Mouse (Mus musculus) CH12.LX (cell line): ENCODE results near the gene Lpar5. TPM values are rescaled to one million over a fixed set of nuclear protein-coding genes. Genes with fewer than 3 reads are reported as not detected.

Source experiments
- DNase-seq: peaks from one replicate; pipeline ENCODE4 v3.0.0-alpha.2; 2013; ENCODE audit errors: extremely low read depth
- H3K27ac ChIP-seq: 2 replicates; pipeline ENCODE4 v1.5.1; 2012; ENCODE audit warnings: low read depth, mild to moderate bottlenecking, control low read depth, moderate library complexity; ENCODE audit not compliant: insufficient read depth
- H3K27me3 ChIP-seq: replicated peaks from 2 replicates; pipeline ENCODE3; 2012; ENCODE audit warnings: inconsistent platforms
- H3K36me3 ChIP-seq, 2 experiments: replicated peaks in 1 of 2; 2 replicates each; pipeline versions ENCODE3 to v1.6.1; 2012; ENCODE audit warnings: inconsistent platforms in 1 of 2, low read length in 1 of 2, mild to moderate bottlenecking in 1 of 2, mixed read lengths in 1 of 2, moderate library complexity in 1 of 2; ENCODE audit not compliant: control insufficient read depth in 1 of 2, insufficient read depth in 1 of 2
- H3K4me1 ChIP-seq, 2 experiments: 2 replicates each; pipeline ENCODE4 v1.6.1; 2012; ENCODE audit warnings: inconsistent platforms in 1 of 2, moderate library complexity in 1 of 2; ENCODE audit not compliant: insufficient read depth in 2 of 2, control insufficient read depth in 1 of 2
- H3K4me2 ChIP-seq: 2 replicates; pipeline ENCODE4 v1.6.1; 2012; ENCODE audit warnings: low read depth, mild to moderate bottlenecking, control low read depth; ENCODE audit not compliant: poor library complexity, insufficient read depth, severe bottlenecking
- H3K4me3 ChIP-seq, 3 experiments: fragments of 150-350 bp in 1 of 3; sonication (generic) in 1 of 3; replicated peaks in 1 of 3; 2 replicates each; pipeline versions ENCODE3 to v1.5.1; 2011 to 2012; ENCODE audit warnings: low read depth in 2 of 3, low read length in 2 of 3, mild to moderate bottlenecking in 2 of 3, moderate library complexity in 2 of 3, control low read depth in 1 of 3, improper control_type of control experiment in 1 of 3, inconsistent platforms in 1 of 3, mixed read lengths in 1 of 3; ENCODE audit not compliant: poor library complexity in 1 of 3
- H3K79me2 ChIP-seq: replicated peaks from 2 replicates; pipeline ENCODE4 v1.6.1; 2012; ENCODE audit warnings: mild to moderate bottlenecking, moderate library complexity; ENCODE audit not compliant: control insufficient read depth, poor library complexity, insufficient read depth, severe bottlenecking; ENCODE audit errors: extremely low read depth
- H3K9ac ChIP-seq: 2 replicates; pipeline ENCODE4 v1.6.1; 2012; ENCODE audit warnings: low read depth, mild to moderate bottlenecking, control low read depth, moderate library complexity; ENCODE audit not compliant: insufficient read depth
- H3K9me3 ChIP-seq: replicated peaks from 2 replicates; pipeline ENCODE3; 2012; ENCODE audit warnings: low read length, inconsistent platforms, mixed read lengths
- CHD1 ChIP-seq: IDR thresholded peaks from 2 replicates; pipeline ENCODE4 v1.6.1; 2012; ENCODE audit warnings: low read depth, low read length, improper control_type of control experiment, inconsistent platforms
- CTCF ChIP-seq, 2 experiments: IDR thresholded peaks in 1 of 2; conservative IDR thresholded peaks in 1 of 2; 2 replicates each; pipeline ENCODE4 v1.5.1; 2011 to 2012; ENCODE audit warnings: low read depth in 2 of 2, low read length in 2 of 2, improper control_type of control experiment in 1 of 2, inconsistent platforms in 1 of 2, mild to moderate bottlenecking in 1 of 2, moderate library complexity in 1 of 2
- E2F4 ChIP-seq: IDR thresholded peaks from 2 replicates; pipeline ENCODE4 v1.6.1; 2011; ENCODE audit warnings: low read depth, low read length, improper control_type of control experiment; ENCODE audit not compliant: insufficient replicate concordance
- ELF1 ChIP-seq: IDR thresholded peaks from 2 replicates; pipeline ENCODE4 v1.6.1; 2014; ENCODE audit warnings: low read depth, mild to moderate bottlenecking, inconsistent platforms, low read length, improper control_type of control experiment
- ETS1 ChIP-seq: conservative IDR thresholded peaks from 2 replicates; pipeline ENCODE4 v1.6.1; 2012; ENCODE audit warnings: low read depth, mild to moderate bottlenecking, inconsistent platforms, low read length, improper control_type of control experiment, moderate library complexity
- IRF4 ChIP-seq: IDR thresholded peaks from 2 replicates; pipeline ENCODE4 v1.6.1; 2014; ENCODE audit warnings: low read depth, mild to moderate bottlenecking, inconsistent platforms, low read length, improper control_type of control experiment
- JUND ChIP-seq: conservative IDR thresholded peaks from 2 replicates; pipeline ENCODE4 v1.6.1; 2011; ENCODE audit warnings: low read depth, low read length, improper control_type of control experiment
- KAT2A ChIP-seq: IDR thresholded peaks from 2 replicates; pipeline ENCODE4 v1.6.1; 2012; ENCODE audit warnings: low read length, improper control_type of control experiment, inconsistent platforms; ENCODE audit not compliant: insufficient replicate concordance
- MAX ChIP-seq: IDR thresholded peaks from 2 replicates; pipeline ENCODE4 v1.6.1; 2011; ENCODE audit warnings: low read length, improper control_type of control experiment
- MAZ ChIP-seq: IDR thresholded peaks from 2 replicates; pipeline ENCODE4 v1.6.1; 2012; ENCODE audit warnings: low read depth, mild to moderate bottlenecking, inconsistent platforms, low read length, improper control_type of control experiment, moderate library complexity
- MEF2A ChIP-seq: IDR thresholded peaks from 2 replicates; pipeline ENCODE4 v1.6.1; 2014; ENCODE audit warnings: low read depth, mild to moderate bottlenecking, inconsistent platforms, low read length, improper control_type of control experiment, borderline replicate concordance
- MXI1 ChIP-seq: IDR thresholded peaks from 2 replicates; pipeline ENCODE4 v1.6.1; 2011; ENCODE audit warnings: mild to moderate bottlenecking, low read depth, low read length, improper control_type of control experiment
- MYC ChIP-seq: IDR thresholded peaks from 2 replicates; pipeline ENCODE4 v1.6.1; 2011; ENCODE audit warnings: low read depth, mild to moderate bottlenecking, improper control_type of control experiment, low read length
- NELFE ChIP-seq: IDR thresholded peaks from 2 replicates; pipeline ENCODE4 v1.6.1; 2011; ENCODE audit warnings: low read depth, low read length, improper control_type of control experiment
- NRF1 ChIP-seq: IDR thresholded peaks from 2 replicates; pipeline ENCODE4 v1.6.1; 2014; ENCODE audit warnings: low read depth, mild to moderate bottlenecking, inconsistent platforms, low read length, improper control_type of control experiment, moderate library complexity
- PAX5 ChIP-seq: IDR thresholded peaks from 2 replicates; pipeline ENCODE4 v1.6.1; 2012; ENCODE audit warnings: low read length, inconsistent platforms, mixed read lengths
- POLR2AphosphoS2 ChIP-seq: IDR thresholded peaks from 2 replicates; pipeline ENCODE4 v1.6.1; 2011; ENCODE audit warnings: low read depth, low read length, improper control_type of control experiment
- SIN3A ChIP-seq: IDR thresholded peaks from 2 replicates; pipeline ENCODE4 v1.6.1; 2012; ENCODE audit warnings: low read length, improper control_type of control experiment, inconsistent platforms
- TCF12 ChIP-seq: IDR thresholded peaks from 2 replicates; pipeline ENCODE4 v1.6.1; 2014; ENCODE audit warnings: low read depth, mild to moderate bottlenecking, inconsistent platforms, low read length, improper control_type of control experiment
- USF2 ChIP-seq: conservative IDR thresholded peaks from 2 replicates; pipeline ENCODE4 v1.6.1; 2011; ENCODE audit warnings: low read depth, low read length, improper control_type of control experiment
- ZMIZ1 ChIP-seq: IDR thresholded peaks from 2 replicates; pipeline ENCODE4 v1.6.1; 2012; ENCODE audit warnings: low read depth, mild to moderate bottlenecking, inconsistent platforms, low read length, improper control_type of control experiment
- ZNF384 ChIP-seq: IDR thresholded peaks from 2 replicates; pipeline ENCODE4 v1.6.1; 2012; ENCODE audit warnings: low read depth, low read length, improper control_type of control experiment, inconsistent platforms
- dilution Hi-C: fragments of 300-500 bp; cut with MboI; formaldehyde crosslinking; loops from 2 replicates; pipeline ENCODE4 v1.14.3; 2020; ENCODE audit warnings: low sequenced_read_pairs; ENCODE audit not compliant: extremely low pct_unique_long_range_greater_than_20kb, extremely low pct_ligation_motif_present
- in situ Hi-C: fragments of 300-500 bp; cut with MboI; formaldehyde crosslinking; loops from 3 replicates; pipeline ENCODE4 v1.14.3; 2019; ENCODE audit warnings: low sequenced_read_pairs, low pct_ligation_motif_present, low pct_unique_long_range_greater_than_20kb, mixed read lengths
- polyA plus RNA-seq: library from polyadenylated mRNA; unstranded; fragments of >175 nt; gene quantifications from 2 replicates; pipeline ENCODE4 v1.2.1, GENCODE M21; 2012; ENCODE audit warnings: low read depth; ENCODE audit not compliant: insufficient read length
- total RNA-seq, 2 experiments: library from RNA; depleted of rRNA; stranded (reverse); fragments of 300-350 nt in 1 of 2; fragments of >200 nt in 1 of 2; gene quantifications; 2 replicates each; pipeline ENCODE4 v1.2.3; 2012 to 2014

Gene Lpar5
- total and polyA plus RNA-seq, 3 experiments = 4.5 to 25.9 (median 4.8) TPM

- in situ Hi-C loops = loop anchor here (10.0 kb wide), 1 partner anchor 45 kb away; the partner anchor contains the start of gene Acrbp
- Histone ChIP-seq H3K4me2 (no peak overlapping the region), H3K79me2 (no peaks in the 10 kb centered on the region), H3K27ac (no peak overlapping the region), H3K4me3 (no peak overlapping the region), H3K36me3 (peaks cover 0 to 5% of the 10 kb centered on the region in 2 experiments), H3K27me3 (no peaks in the 10 kb centered on the region), H3K4me1 (peaks cover 6 to 15% of the 10 kb centered on the region in 2 experiments), H3K9ac (no peak overlapping the region), H3K9me3 (no peaks in the 10 kb centered on the region)
- peak; percentile 24 for DNase-seq
- dilution Hi-C loops = no loop called here
- TF ChIP-seq TCF12 = no peak
- no peak for TF ChIP-seq MXI1
- TF ChIP-seq KAT2A = no peak
- TF ChIP-seq PAX5 = no peak
- peak; percentile 42; the same call in 1 of the 2 replicates for TF ChIP-seq MAZ
- no peak for TF ChIP-seq E2F4
- TF ChIP-seq ETS1 = no peak
Observed at GRCm38 (mm10) chr6:125089521-125090321, 22.0 kb downstream of the Lpar5 start.

DNA sequence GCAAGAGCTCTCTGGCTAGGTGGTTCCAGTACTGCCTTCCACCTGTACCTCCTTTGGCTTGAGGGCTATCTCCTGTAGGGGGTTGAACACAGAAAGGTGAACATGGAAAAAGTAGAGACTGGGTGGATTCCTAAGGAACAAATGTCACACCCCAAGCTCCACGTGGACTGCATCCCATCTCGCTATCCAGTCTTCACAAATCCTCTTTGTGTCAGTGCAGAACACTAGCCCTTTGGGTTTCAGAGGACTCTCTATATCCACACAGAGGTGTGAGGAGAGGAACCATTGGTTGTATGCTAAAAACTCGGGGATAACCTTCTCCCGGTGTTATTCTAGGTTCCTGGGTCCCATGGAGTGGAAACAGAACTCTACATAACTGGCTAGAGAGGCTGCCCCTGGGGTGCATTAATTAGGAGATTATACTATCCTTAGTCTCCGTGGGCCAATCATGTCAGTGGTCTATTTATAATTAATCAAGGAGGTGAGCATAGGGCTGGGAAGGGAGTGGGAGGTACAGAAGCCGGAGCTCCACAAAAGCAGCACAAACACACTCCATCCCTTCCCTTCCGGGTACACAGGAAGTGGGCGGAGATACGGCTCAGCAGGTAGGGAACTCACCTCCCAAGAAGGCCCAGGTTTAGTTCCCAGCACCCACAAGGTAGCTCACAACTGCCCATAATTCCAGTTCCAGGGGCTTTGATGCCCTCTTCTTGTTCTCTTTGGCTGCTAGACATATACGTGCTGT, 22.8 kb downstream of the Lpar5 start:
- Histone ChIP-seq H3K36me3 (no peaks in the 10 kb centered on the region), H3K4me2 (no peak overlapping the region), H3K27ac (no peak overlapping the region), H3K9ac (no peak overlapping the region), H3K4me3 (no peak overlapping the region), H3K9me3 (no peaks in the 10 kb centered on the region), H3K4me1 (peaks cover 6 to 23% of the 10 kb centered on the region in 2 experiments), H3K79me2 (no peaks in the 10 kb centered on the region), H3K27me3 (no peaks in the 10 kb centered on the region)
- no peak for DNase-seq
- dilution Hi-C loops = no loop called here
- TF ChIP-seq USF2 = no peak
- in situ Hi-C loops = loop anchor here (10.0 kb wide), 1 partner anchor 46 kb away; the partner anchor contains the start of gene Acrbp

- Histone ChIP-seq H3K9ac (no peak overlapping the region), H3K4me2 (no peak overlapping the region), H3K4me1 (peaks cover 6 to 25% of the 10 kb centered on the region in 2 experiments), H3K27ac (no peak overlapping the region), H3K79me2 (peaks cover 4% of the 10 kb centered on the region), H3K27me3 (no peaks in the 10 kb centered on the region), H3K36me3 (peaks cover 0 to under 1% of the 10 kb centered on the region in 2 experiments), H3K4me3 (no peak overlapping the region), H3K9me3 (no peaks in the 10 kb centered on the region)
- no peak for DNase-seq
- dilution Hi-C loops (no loop called here), in situ Hi-C loops (loop anchor here (10.0 kb wide), 1 partner anchor 48 kb away; the partner anchor contains the start of gene Acrbp)
- TF ChIP-seq JUND (no peak), ZNF384 (no peak), CTCF (conservative IDR thresholded peaks at IDR 0.05 in 1 of 2, IDR thresholded peaks at IDR 0.05 in 1 of 2; ENCODE audit: low read depth in 2 of 2, low read length in 2 of 2) (no peak), NRF1 (no peak), MAX (no peak), NELFE (no peak), SIN3A (no peak), ETS1 (no peak), MAZ (no peak), MYC (no peak), ZMIZ1 (no peak), ELF1 (no peak), USF2 (no peak), CHD1 (no peak), IRF4 (no peak), MEF2A (no peak), POLR2AphosphoS2 (no peak)
Observed at GRCm38 (mm10) chr6:125092372-125092771, 24.7 kb downstream of the Lpar5 start.
